Mouse (Mus musculus) heart, postnatal 25 days (tissue): ENCODE measurements at regions not wholly inside any gene's neighbourhood (a gene's known extent, or its start where the extent isn't known, plus 50 kb on each side); places are given as distances from the start of the nearest gene placed in this dataset.

ENCODE experiments used
- DNase-seq: peaks from one replicate; pipeline ENCODE4 v3.0.0; 2022; ENCODE audit warnings: low spot score
- intact Hi-C: fragments of 180-260 bp; cut with DNase I; formaldehyde crosslinking; loops from one replicate; pipeline ENCODE4 v1.15.1; 2025

- DNase-seq, result no peak
- intact Hi-C loops, result no loop called here
Measured at GRCm38 (mm10) chr4:72379515-72379914, 178.8 kb upstream of the Tle1 start.

GRCm38 (mm10) chr4:72379011-72379410 is 178.3 kb upstream of the Tle1 start:
- DNase-seq, result no peak
- intact Hi-C loops, result no loop called here

GRCm38 (mm10) chr4:72377520-72377919 is 176.8 kb upstream of the Tle1 start:
- intact Hi-C loops, result no loop called here
- no peak for DNase-seq

- intact Hi-C loops, result no loop called here
- no peak for DNase-seq
Measured at GRCm38 (mm10) chr4:72351985-72352384, 151.3 kb upstream of the Tle1 start.

GRCm38 (mm10) chr4:72331882-72332281 is 131.2 kb upstream of the Tle1 start:
- no peak for DNase-seq
- intact Hi-C loops, result no loop called here

GRCm38 (mm10) chr4:72329026-72329390 is 128.3 kb upstream of the Tle1 start:
- DNase-seq, result no peak
- intact Hi-C loops, result no loop called here

GRCm38 (mm10) chr4:72328282-72329025 is 127.7 kb upstream of the Tle1 start:
- DNase-seq, result no peak
- intact Hi-C loops, result no loop called here

- DNase-seq, result no peak
- intact Hi-C loops, result no loop called here
Measured at GRCm38 (mm10) chr4:72324913-72325312, 124.2 kb upstream of the Tle1 start.

GRCm38 (mm10) chr4:72285112-72285675 is 84.5 kb upstream of the Tle1 start:
- intact Hi-C loops, result no loop called here
- no peak for DNase-seq

GRCm38 (mm10) chr4:72250531-72250930 is 49.8 kb upstream of the Tle1 start:
- DNase-seq, result no peak
- intact Hi-C loops, result no loop called here
